Mouse (Mus musculus) liver, postnatal 0 days (tissue): ENCODE results near the gene Zfp219.

Experiments used
- CTCF ChIP-seq: sonication (generic); IDR thresholded peaks from 2 replicates; pipeline ENCODE4 v1.5.1; 2016; ENCODE audit warnings: antibody characterized with exemption, low read depth
- EP300 ChIP-seq: IDR thresholded peaks from 2 replicates; pipeline ENCODE4 v1.6.1; 2016; ENCODE audit warnings: antibody characterized with exemption, low read depth, mild to moderate bottlenecking

- TF ChIP-seq CTCF (no peak), EP300 (no peak)
Observed at GRCm38 (mm10) chr14:52016625-52017405, 3.7 kb downstream of the Zfp219 start.
